Mouse (Mus musculus): Measurements from ENCODE around the gene Hoxc8.

Gene Hoxc8

GRCm38 (mm10) chr15:102981379-102982288, 8.8 kb upstream of the Hoxc8 start:
- in situ Hi-C loops (cut with MboI, MseI): loop anchor here in 1 of 2 experiments (10.0 kb wide), 1 partner anchor 333 kb away; the partner anchor contains the start of gene Gpr84

GRCm38 (mm10) chr15:102983716-102984115, 6.7 kb upstream of the Hoxc8 start:
- in situ Hi-C loops (cut with MboI, MseI): loop anchor here in 1 of 2 experiments (10.0 kb wide), 1 partner anchor 331 kb away; the partner anchor contains the start of gene Gpr84

- in situ Hi-C loops (cut with MboI, MseI): loop anchor here in 1 of 2 experiments (10.0 kb wide), 1 partner anchor 330 kb away; the partner anchor contains the start of gene Gpr84
These were observed 5.9 kb upstream of the Hoxc8 start for GRCm38 (mm10) chr15:102984521-102984920.

GRCm38 (mm10) chr15:102984925-102985324, 5.5 kb upstream of the Hoxc8 start:
- in situ Hi-C loops (cut with MboI, MseI): loop anchor here (5.0 to 10.0 kb wide), 4 partner anchors 43 to 330 kb away; partner anchors contain the start of gene Gpr84 (in 1 of the 2)

GRCm38 (mm10) chr15:102987124-102987833, 3.1 kb upstream of the Hoxc8 start:
- in situ Hi-C loops (cut with MboI, MseI): loop anchor here (5.0 to 10.0 kb wide), 4 partner anchors 45 to 328 kb away; partner anchors contain the start of gene Gpr84 (in 1 of the 2)

- in situ Hi-C loops (cut with MboI, MseI): loop anchor here (5.0 to 10.0 kb wide), 4 partner anchors 46 to 327 kb away; partner anchors contain the start of gene Gpr84 (in 1 of the 2)
These were observed 2.3 kb upstream of the Hoxc8 start for GRCm38 (mm10) chr15:102988078-102988477.

- in situ Hi-C loops (cut with MboI, MseI): no loop called here
These were observed 1.4 kb downstream of the Hoxc8 start for GRCm38 (mm10) chr15:102991782-102992181.

GRCm38 (mm10) chr15:102992206-102992605, 1.8 kb downstream of the Hoxc8 start:
- in situ Hi-C loops (cut with MboI, MseI): no loop called here

GRCm38 (mm10) chr15:102992863-102993262, 2.5 kb downstream of the Hoxc8 start:
- in situ Hi-C loops (cut with MboI, MseI): no loop called here

GRCm38 (mm10) chr15:102996548-102996947, 6.1 kb downstream of the Hoxc8 start:
- in situ Hi-C loops (cut with MboI, MseI): no loop called here

GRCm38 (mm10) chr15:102997431-102997830, 7.0 kb downstream of the Hoxc8 start:
- in situ Hi-C loops (cut with MboI, MseI): no loop called here

GRCm38 (mm10) chr15:102997939-102998355, 7.5 kb downstream of the Hoxc8 start, which contains the start of gene Hoxc6:
Hoxc6 (plus strand) TSS chr15:102998257.
- in situ Hi-C loops (cut with MboI, MseI): no loop called here

- in situ Hi-C loops (cut with MboI, MseI): no loop called here
These were observed 8.3 kb downstream of the Hoxc8 start for GRCm38 (mm10) chr15:102998608-102999182.

GRCm38 (mm10) chr15:102999183-102999831, 8.9 kb downstream of the Hoxc8 start:
- in situ Hi-C loops (cut with MboI, MseI): no loop called here

GRCm38 (mm10) chr15:102999955-103000354, 9.5 kb downstream of the Hoxc8 start:
- in situ Hi-C loops (cut with MboI, MseI): no loop called here

- in situ Hi-C loops (cut with MboI, MseI): no loop called here
These were observed 10.1 kb downstream of the Hoxc8 start for GRCm38 (mm10) chr15:103000501-103000901.

- in situ Hi-C loops (cut with MboI, MseI): no loop called here
These were observed 11.0 kb downstream of the Hoxc8 start for GRCm38 (mm10) chr15:103001370-103001769.

- in situ Hi-C loops (cut with MboI, MseI): no loop called here
These were observed 11.7 kb downstream of the Hoxc8 start for GRCm38 (mm10) chr15:103002156-103002555.

- in situ Hi-C loops (cut with MboI, MseI): no loop called here
These were observed 12.5 kb downstream of the Hoxc8 start for GRCm38 (mm10) chr15:103002821-103003448.

GRCm38 (mm10) chr15:103005308-103005707, 14.9 kb downstream of the Hoxc8 start:
- in situ Hi-C loops (cut with MboI, MseI): no loop called here
